ENCODE assay signal across 22 mouse cellular contexts in genomic region chrX:138620106-138620505, GRCm38 (mm10).
DNase-seq lines count a peak whose midpoint lies in the region; ATAC-seq lines count a peak whose summit lies in the region.
"Had no signal": no experiment of that assay in that cellular context is flagged by ENCODE, and none has a peak within 500 bp of the region (broad histone marks: within the 10 kb centered on the region; RNA-seq: fewer than 3 reads in every experiment).

No protein-coding gene starts in this region.

- DNase-seq in 416B (ENCODE audit: low read depth): peak; percentile 60
- DNase-seq in c-Kit-positive CD71-negative TER-119-negative erythroid progenitor cells, embryonic 14.5 days (ENCODE audit: low read depth): peak; percentile 0
- no peak for DNase-seq in urinary bladder, adult 2 months (ENCODE audit: low spot score)
- DNase-seq in gastrocnemius, postnatal 4 days (ENCODE audit: low spot score in 2 of 2): no peak
- DNase-seq: adrenal gland, postnatal 10 days; adrenal gland, postnatal 36 days; cerebellum, adult 11 months; cerebellum, adult 2 months; cerebellum, adult 9-11 months; cerebellum, postnatal 25 days; embryo, embryonic 11 days; gastrocnemius, postnatal 10 days; gastrocnemius, postnatal 36 days; heart, adult 11 months; heart, postnatal 14 days; heart, postnatal 4 days had no signal

- ATAC-seq in hematopoietic stem cell, adult 5-6 weeks (replicated peaks in 1 of 2; ENCODE audit: insufficient read depth in 1 of 2, low FRiP score in 2 of 2, low TSS enrichment in 1 of 2, low read depth in 1 of 2, poor library complexity in 2 of 2, severe bottlenecking in 2 of 2): peak; percentile 98
- no peak for ATAC-seq in megakaryocyte-erythroid progenitor cell, adult 5-6 weeks (replicated peaks; ENCODE audit: low FRiP score, low TSS enrichment, poor library complexity, severe bottlenecking)
- ATAC-seq: forebrain, embryonic 13.5 days; forebrain, embryonic 16.5 days; intestine, postnatal 0 days; Patski had no signal

Comparison
In these comparisons a context has a peak if more than half of its experiments do, and no peak if none do; other contexts are left out.
1. DNase-seq: peak in 416B (single experiment) and c-Kit-positive CD71-negative TER-119-negative erythroid progenitor cells, embryonic 14.5 days (single experiment); none in urinary bladder, adult 2 months (single experiment) and gastrocnemius, postnatal 4 days (0 of 2).